Mouse (Mus musculus): ENCODE measurements around the gene Bves. TPM values are rescaled to one million over a fixed set of nuclear protein-coding genes. Genes with fewer than 3 reads are reported as not detected.
"Not testable (repeated sequence)": the region's sequence is repeated elsewhere in the genome, so short reads cannot be mapped to it uniquely, and the experiment has no call there.

Gene Bves
- total RNA-seq, 2 experiments from 2014 or later = 47.9 to 50.7 TPM

GRCm38 (mm10) chr10:45344381-45344780, 8.8 kb downstream of the Bves start:
- intact Hi-C loops (cut with DNase I) = no loop called here
- no peak for DNase-seq

GRCm38 (mm10) chr10:45345217-45345616, 9.6 kb downstream of the Bves start:
- intact Hi-C loops (cut with DNase I) = no loop called here
- DNase-seq = no peak

- DNase-seq; intact Hi-C loops (cut with DNase I): not testable (repeated sequence)
Observed at GRCm38 (mm10) chr10:45348143-45348542, 12.6 kb downstream of the Bves start.

GRCm38 (mm10) chr10:45356091-45356490, 20.5 kb downstream of the Bves start:
- DNase-seq = no peak
- intact Hi-C loops (cut with DNase I) = loop anchor here (5.0 kb wide), 1 partner anchor 244 kb away; no protein-coding TSS in a partner anchor

- DNase-seq = peak; percentile 66 to 74
- intact Hi-C loops (cut with DNase I) = no loop called here
Observed at GRCm38 (mm10) chr10:45363396-45363795, 27.8 kb downstream of the Bves start.

GRCm38 (mm10) chr10:45366987-45367705, 31.6 kb downstream of the Bves start:
- intact Hi-C loops (cut with DNase I) = no loop called here
- no peak for DNase-seq

GRCm38 (mm10) chr10:45369639-45370038, 34.1 kb downstream of the Bves start:
- intact Hi-C loops (cut with DNase I) = no loop called here
- DNase-seq = no peak

- no peak for DNase-seq
- intact Hi-C loops (cut with DNase I) = no loop called here
Observed at GRCm38 (mm10) chr10:45370545-45370944, 35.0 kb downstream of the Bves start.

GRCm38 (mm10) chr10:45372994-45373692, 37.6 kb downstream of the Bves start:
- intact Hi-C loops (cut with DNase I) = loop anchor here (1.0 to 2.0 kb wide), 3 partner anchors 260 to 322 kb away; no protein-coding TSS in a partner anchor
- DNase-seq = peak; percentile 78 to 79

GRCm38 (mm10) chr10:45378269-45378668, 42.7 kb downstream of the Bves start:
- no peak for DNase-seq
- intact Hi-C loops (cut with DNase I) = no loop called here

GRCm38 (mm10) chr10:45381937-45382636, 46.5 kb downstream of the Bves start:
- no peak for DNase-seq
- intact Hi-C loops (cut with DNase I) = loop anchor here (1.0 to 5.0 kb wide), 5 partner anchors 105 to 535 kb away; partner anchors contain the start of gene Lin28b

- intact Hi-C loops (cut with DNase I) = loop anchor here (1.0 to 5.0 kb wide), 5 partner anchors 105 to 534 kb away; partner anchors contain the start of gene Lin28b
- DNase-seq = no peak
Observed at GRCm38 (mm10) chr10:45382637-45382958, 47.0 kb downstream of the Bves start.

GRCm38 (mm10) chr10:45398211-45398610, 62.6 kb downstream of the Bves start:
- no peak for DNase-seq
- intact Hi-C loops (cut with DNase I) = no loop called here

- intact Hi-C loops (cut with DNase I) = no loop called here
Observed at GRCm38 (mm10) chr10:45399702-45400243, 64.2 kb downstream of the Bves start.

GRCm38 (mm10) chr10:45410624-45411341, 75.2 kb downstream of the Bves start:
- intact Hi-C loops (cut with DNase I) = no loop called here
- no peak for DNase-seq

More at GRCm38 (mm10) chr10:45399702-45400243, 64.2 kb downstream of the Bves start:
- no peak for DNase-seq

- intact Hi-C loops (cut with DNase I) = no loop called here
- no peak for DNase-seq
Observed at GRCm38 (mm10) chr10:45411741-45412140, 76.2 kb downstream of the Bves start.

- DNase-seq = no peak
- intact Hi-C loops (cut with DNase I) = no loop called here
Observed at GRCm38 (mm10) chr10:45412144-45412543, 76.6 kb downstream of the Bves start.

All from heart, postnatal 10 days (tissue).